Mouse (Mus musculus) MEL (cell line): ENCODE results near the gene Dpp4.
A peak's percentile ranks its signal among the peaks of the same experiment; 100 is the strongest.

Experiments
- CHD2 ChIP-seq: IDR thresholded peaks from 2 replicates; pipeline ENCODE4 v1.6.1; 2011; ENCODE audit warnings: low read length, improper control_type of control experiment
- CTCF ChIP-seq, 3 experiments: IDR thresholded peaks in 2 of 3; conservative IDR thresholded peaks in 1 of 3; 2 replicates each; pipeline ENCODE4 v1.5.1; 2011 to 2012; ENCODE audit warnings: low read length in 3 of 3, low read depth in 2 of 3, mild to moderate bottlenecking in 2 of 3, improper control_type of control experiment in 1 of 3, inconsistent platforms in 1 of 3, mixed read lengths in 1 of 3, moderate library complexity in 1 of 3; ENCODE audit not compliant: control insufficient read depth in 1 of 3, insufficient read depth in 1 of 3, poor library complexity in 1 of 3, severe bottlenecking in 1 of 3
- EP300 ChIP-seq, 2 experiments: IDR thresholded peaks; 2 replicates each; pipeline ENCODE4 v1.6.1; 2011; ENCODE audit warnings: improper control_type of control experiment in 2 of 2, low read length in 2 of 2, low read depth in 1 of 2, mild to moderate bottlenecking in 1 of 2
- GATA1 ChIP-seq: IDR thresholded peaks from 2 replicates; pipeline ENCODE4 v1.6.1; 2011; ENCODE audit warnings: low read depth, low read length, improper control_type of control experiment
- MAFK ChIP-seq: IDR thresholded peaks from 2 replicates; pipeline ENCODE4 v1.6.1; 2011; ENCODE audit warnings: low read depth, mild to moderate bottlenecking, low read length, improper control_type of control experiment, borderline replicate concordance
- MAX ChIP-seq: IDR thresholded peaks from 2 replicates; pipeline ENCODE4 v1.6.1; 2011; ENCODE audit warnings: low read length, improper control_type of control experiment
- MAZ ChIP-seq: IDR thresholded peaks from 2 replicates; pipeline ENCODE4 v1.6.1; 2012; ENCODE audit warnings: low read depth, mild to moderate bottlenecking, inconsistent platforms, low read length, improper control_type of control experiment
- POLR2A ChIP-seq, 2 experiments: IDR thresholded peaks; 2 replicates each; pipeline ENCODE4 v1.6.1; 2011 to 2012; ENCODE audit warnings: low read length in 2 of 2, mild to moderate bottlenecking in 2 of 2, control low read depth in 1 of 2, improper control_type of control experiment in 1 of 2, low read depth in 1 of 2, moderate library complexity in 1 of 2; ENCODE audit not compliant: control insufficient read depth in 1 of 2, insufficient read depth in 1 of 2, poor library complexity in 1 of 2
- RCOR1 ChIP-seq: IDR thresholded peaks from 2 replicates; pipeline ENCODE4 v1.6.1; 2012; ENCODE audit warnings: low read depth, mild to moderate bottlenecking, inconsistent platforms, low read length, improper control_type of control experiment
- SMC3 ChIP-seq: IDR thresholded peaks from 2 replicates; pipeline ENCODE4 v1.6.1; 2011; ENCODE audit warnings: low read depth, low read length, improper control_type of control experiment
- UBTF ChIP-seq: IDR thresholded peaks from 2 replicates; pipeline ENCODE4 v1.6.1; 2012; ENCODE audit warnings: low read depth, mild to moderate bottlenecking, inconsistent platforms, low read length, improper control_type of control experiment, moderate library complexity, borderline replicate concordance; ENCODE audit not compliant: insufficient read depth
- USF1 ChIP-seq: IDR thresholded peaks from 2 replicates; pipeline ENCODE4 v1.6.1; 2014; ENCODE audit warnings: low read depth, mild to moderate bottlenecking, inconsistent platforms, low read length, improper control_type of control experiment, moderate library complexity
- ZNF384 ChIP-seq: IDR thresholded peaks from 2 replicates; pipeline ENCODE4 v1.6.1; 2012; ENCODE audit warnings: low read depth, mild to moderate bottlenecking, inconsistent platforms, low read length, improper control_type of control experiment

DNA sequence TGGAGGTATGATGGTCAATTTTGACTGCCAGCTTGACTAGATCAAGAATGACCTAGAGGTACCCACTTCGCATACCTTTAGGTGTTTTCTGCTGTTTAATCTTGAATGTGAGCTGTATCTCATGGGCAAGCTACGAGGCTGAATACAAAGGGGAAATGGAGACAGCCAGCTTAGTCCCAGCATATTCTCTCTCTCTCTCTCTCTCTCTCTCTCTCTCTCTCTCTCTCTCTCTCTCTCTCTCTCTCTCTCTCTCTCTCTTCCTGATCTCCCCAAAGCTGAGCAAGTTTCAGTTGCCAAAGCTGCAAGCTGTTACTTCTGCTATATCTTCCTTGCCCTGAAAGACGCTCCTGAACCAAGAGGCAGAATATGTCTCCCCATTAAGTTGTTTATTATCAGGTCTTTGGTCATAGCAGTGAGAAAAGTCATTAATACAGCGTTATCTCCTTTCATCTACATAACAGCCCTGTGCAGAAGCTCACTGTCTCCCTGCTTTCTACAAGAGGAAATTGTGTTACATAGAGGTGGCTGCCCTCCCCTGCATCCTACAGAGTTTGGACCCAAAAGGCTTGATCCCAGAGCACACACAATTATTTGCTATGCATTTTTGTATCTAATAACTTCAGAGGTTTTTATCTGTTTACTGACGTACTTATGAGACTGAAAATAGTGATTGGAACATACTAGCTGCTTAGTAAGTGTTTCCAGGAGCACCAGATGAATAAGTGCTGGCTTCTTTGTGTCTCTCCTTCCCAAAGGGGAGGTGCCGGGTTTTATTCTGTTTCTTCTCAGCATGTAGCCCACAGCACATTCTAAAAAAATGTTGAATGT, 10.7 kb upstream of the Dpp4 start:
- TF ChIP-seq CHD2, result no peak
- TF ChIP-seq POLR2A (IDR thresholded peaks at IDR 0.05; ENCODE audit: control insufficient read depth in 1 of 2, insufficient read depth in 1 of 2, low read depth in 1 of 2, low read length in 2 of 2, poor library complexity in 1 of 2), result no peak
- TF ChIP-seq GATA1, result peak; percentile 68
- no peak for TF ChIP-seq CTCF (IDR thresholded peaks at IDR 0.05 in 2 of 3, conservative IDR thresholded peaks at IDR 0.05 in 1 of 3; ENCODE audit: control insufficient read depth in 1 of 3, insufficient read depth in 1 of 3, low read depth in 2 of 3, low read length in 3 of 3, poor library complexity in 1 of 3, severe bottlenecking in 1 of 3)
- no peak for TF ChIP-seq MAZ
- TF ChIP-seq USF1, result no peak
- no peak for TF ChIP-seq UBTF
- TF ChIP-seq ZNF384, result no peak
- no peak for TF ChIP-seq MAX
- no peak for TF ChIP-seq EP300 (IDR thresholded peaks at IDR 0.05; ENCODE audit: low read depth in 1 of 2, low read length in 2 of 2)
- no peak for TF ChIP-seq MAFK
- no peak for TF ChIP-seq RCOR1
- no peak for TF ChIP-seq SMC3
